Mouse (Mus musculus) lung, postnatal 10 days (tissue): Measurements from ENCODE around the gene Rps18.
"Not testable (repeated sequence)": the region's sequence is repeated elsewhere in the genome, so short reads cannot be mapped to it uniquely, and the experiment has no call there.

ENCODE experiments used
- DNase-seq: peaks from one replicate; pipeline ENCODE4 v3.0.0; 2021

The Rps18 gene

DNA sequence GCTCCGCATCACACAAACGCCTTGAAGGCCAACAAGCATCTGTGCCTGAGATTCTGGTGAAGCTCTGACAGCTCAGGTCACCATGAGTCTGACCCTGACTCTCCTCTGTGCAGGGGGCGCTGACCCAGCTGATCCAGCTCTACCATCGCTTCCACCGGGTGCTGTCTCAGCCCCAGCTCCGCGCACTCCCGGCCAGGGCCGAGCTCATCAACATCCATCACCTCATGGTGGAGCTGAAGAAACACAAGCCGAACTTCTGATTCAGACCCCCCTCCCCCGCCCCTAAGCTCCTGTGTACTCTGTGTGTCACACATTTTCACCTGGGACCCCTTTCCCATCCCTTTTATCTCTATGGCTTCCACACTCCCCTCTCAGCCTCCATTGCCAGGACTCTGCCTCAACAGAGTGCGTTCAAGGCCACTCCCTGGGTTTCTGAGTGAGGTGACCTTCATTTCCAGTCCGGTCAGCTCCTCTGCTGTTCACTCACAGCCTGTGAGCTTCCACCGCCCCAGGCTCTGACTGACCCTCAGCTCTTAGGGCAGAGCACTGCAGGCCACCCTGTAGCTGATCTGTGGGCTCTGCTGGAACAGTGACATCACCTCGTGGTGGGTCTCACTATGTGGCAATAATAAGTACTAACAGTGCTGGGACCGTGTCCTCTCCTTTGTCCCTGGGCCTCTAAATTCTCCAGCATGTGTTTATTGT is 10.2 kb upstream of the Rps18 start:
- no peak for DNase-seq

DNA sequence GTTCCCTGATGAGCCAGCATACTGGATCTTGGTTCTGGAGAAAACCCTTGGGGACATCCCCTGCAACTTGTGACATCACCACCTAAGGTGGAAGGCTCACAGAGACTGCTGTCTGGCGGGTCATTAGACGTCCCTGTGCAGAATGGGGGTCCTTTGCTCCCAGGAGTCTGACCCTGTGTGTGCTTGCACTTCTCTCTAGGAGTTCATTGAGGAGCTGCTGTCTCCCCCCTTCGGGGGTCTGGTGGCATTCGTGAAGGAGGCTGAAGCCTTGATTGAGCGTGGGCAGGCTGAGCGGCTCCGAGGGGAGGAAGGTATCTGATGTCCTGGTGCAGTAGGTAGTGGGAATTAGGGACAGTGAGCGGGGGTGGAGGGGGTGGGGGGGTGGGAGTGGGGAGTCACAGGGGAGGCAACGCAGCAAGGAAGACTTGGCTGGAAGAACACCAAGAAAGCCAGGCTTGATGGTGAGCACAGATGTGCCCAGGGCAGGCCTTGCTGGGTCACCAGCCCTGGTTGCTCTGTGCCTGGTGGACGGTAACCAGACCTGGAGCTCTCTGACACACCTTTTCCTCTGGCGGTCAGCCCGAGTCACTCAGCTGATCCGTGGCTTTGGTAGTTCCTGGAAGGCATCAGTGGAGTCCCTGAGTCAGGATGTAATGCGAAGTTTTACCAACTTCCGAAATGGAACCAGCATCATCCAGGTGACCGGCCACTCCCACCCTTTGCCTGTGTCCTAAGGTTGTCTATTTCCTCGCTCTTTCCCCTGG is 9.5 kb upstream of the Rps18 start:
- DNase-seq, result no peak

DNA sequence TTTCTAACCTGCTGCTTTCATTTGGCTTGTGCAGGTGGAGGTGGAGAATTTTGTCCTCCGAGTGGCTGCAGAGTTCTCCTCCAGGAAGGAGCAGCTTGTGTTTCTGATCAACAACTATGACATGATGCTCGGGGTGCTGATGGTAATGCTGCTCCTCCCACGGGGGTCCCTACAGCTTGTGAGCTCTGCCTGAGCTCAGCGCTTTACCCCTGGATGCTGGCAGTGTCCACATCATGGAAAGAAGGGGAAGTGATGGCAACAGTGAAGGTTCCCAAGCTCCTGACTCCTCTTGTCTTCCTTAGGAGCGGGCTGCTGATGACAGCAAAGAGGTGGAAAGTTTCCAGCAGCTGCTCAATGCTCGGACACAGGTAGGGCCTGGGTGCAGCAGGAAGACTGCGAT is 7.1 kb upstream of the Rps18 start:
- DNase-seq, result no peak

GRCm38 (mm10) chr17:33959948-33960347 is 4.1 kb upstream of the Rps18 start:
- no peak for DNase-seq

- no peak for DNase-seq
Measured at GRCm38 (mm10) chr17:33959135-33959534, 3.3 kb upstream of the Rps18 start.

DNA sequence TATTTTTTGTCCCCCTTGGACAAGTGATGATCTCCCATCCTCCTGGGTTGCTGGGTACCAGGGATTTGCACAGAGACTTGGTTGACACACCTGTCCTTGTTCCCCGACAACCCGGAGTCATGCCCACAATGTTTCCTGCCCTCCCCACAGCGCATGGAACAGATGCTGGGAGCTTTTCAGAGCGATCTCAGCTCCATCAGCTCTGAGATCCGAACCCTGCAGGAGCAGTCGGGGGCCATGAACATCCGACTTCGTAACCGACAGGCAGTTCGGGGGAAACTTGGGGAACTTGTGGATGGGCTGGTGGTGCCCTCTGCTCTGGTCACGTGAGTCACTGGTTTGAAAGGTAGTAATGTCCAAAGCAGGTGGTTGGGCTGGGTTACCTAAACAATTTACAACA is 2.6 kb upstream of the Rps18 start:
- no peak for DNase-seq

DNA sequence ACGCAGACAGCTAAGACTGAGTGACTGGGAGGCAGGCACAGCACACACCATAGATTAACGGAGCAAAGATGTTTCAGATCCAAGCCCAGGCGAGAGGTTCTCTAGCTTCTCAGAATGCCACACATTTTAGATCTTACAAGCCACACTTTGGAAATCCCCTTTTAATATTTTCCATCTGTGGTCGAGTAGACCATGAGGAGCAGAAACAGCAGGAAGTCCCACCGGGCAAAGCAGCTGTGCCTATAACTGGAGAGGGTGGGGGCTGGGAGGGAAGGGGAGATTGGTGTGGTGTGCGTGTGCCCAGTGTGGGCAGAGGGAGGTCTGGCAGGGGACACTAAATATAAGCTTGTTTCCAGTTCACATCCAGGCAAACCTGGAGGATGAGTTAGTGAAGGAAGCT is 1.7 kb upstream of the Rps18 start:
- DNase-seq, result no peak

DNA sequence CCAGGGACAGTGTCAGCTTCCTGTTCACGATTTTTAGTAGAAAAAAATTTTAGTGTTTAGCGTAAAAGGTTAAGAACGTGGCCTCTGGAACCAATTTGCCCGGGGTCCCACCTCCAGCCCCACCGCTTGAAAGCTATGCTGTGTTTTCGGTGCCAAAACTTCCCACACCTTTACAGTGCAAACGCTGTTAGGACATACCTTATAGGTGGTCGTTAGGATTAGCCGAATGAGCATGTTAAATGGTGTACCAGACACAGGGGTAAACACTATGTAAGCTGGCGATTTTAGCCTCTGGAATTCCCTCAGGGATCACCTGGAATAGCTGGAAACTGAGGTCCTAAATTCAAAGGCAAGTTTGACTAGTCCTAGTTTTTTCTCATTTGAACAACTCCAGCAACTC is 535 bp upstream of the Rps18 start:
- DNase-seq, result no peak

GRCm38 (mm10) chr17:33954646-33955554 is 901 bp downstream of the Rps18 start:
- peak; percentile 53 for DNase-seq

GRCm38 (mm10) chr17:33953961-33954565 is 1.7 kb downstream of the Rps18 start:
- DNase-seq, result no peak

DNA sequence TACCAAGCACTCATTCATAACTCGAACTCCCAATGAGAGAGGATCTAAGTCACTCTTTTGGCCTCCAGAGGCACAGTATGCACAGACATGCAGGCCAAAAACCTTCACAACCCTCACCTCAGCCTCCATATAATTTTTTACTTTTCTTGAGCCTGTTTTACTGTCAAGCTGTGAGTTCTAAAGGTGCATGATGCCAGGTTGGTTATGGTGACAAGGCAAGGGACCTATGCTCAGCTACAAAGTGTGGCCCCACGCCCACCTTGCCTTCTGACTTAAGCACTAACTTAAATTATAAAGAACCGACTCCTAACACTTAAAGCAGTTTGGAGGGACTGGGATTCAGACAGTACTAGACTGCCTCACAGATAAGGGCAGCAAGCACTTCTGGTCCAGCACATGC is 2.5 kb downstream of the Rps18 start:
- DNase-seq, result no peak

GRCm38 (mm10) chr17:33952879-33953278 is 2.9 kb downstream of the Rps18 start:
- no peak for DNase-seq

GRCm38 (mm10) chr17:33952015-33952414 is 3.8 kb downstream of the Rps18 start:
- not testable (repeated sequence) for DNase-seq

GRCm38 (mm10) chr17:33951021-33951946 is 4.5 kb downstream of the Rps18 start, which contains the start of gene B3galt4:
Gene B3galt4 (minus strand): TSS chr17:33951488.
- DNase-seq, result peak; percentile 91

GRCm38 (mm10) chr17:33950131-33950625 is 5.6 kb downstream of the Rps18 start:
- no peak for DNase-seq

DNA sequence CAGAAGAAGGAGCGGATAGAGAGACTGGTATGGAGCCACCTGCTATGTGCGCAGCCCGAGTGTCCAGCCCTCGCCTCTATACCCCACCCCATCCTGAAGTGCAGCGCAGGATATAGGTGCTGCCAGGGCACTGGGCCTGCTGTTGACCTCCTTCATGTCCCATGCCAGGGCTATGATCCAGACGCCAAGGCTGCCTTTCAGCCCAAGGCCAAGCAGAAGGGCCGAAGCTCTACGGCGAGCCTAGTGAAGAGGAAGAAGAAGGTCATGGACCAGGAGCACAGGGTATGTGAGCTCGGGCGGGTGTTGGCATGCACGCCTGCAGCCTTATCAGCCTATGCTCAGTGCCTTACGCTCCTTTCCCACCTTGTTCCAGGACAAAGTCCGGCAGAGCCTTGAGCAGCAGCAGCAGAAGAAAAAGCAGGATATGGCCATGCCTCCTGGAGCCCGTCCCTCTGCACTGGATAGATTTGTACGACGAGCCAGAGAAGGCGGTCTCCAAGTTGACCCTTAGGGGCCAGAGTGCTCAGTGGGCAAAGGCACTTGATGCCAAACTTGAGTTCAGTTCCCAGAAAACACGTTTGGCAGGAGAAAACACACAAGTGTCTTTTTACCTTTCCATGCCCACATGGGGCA is 6.8 kb downstream of the Rps18 start:
- DNase-seq, result no peak

- no peak for DNase-seq
Measured at GRCm38 (mm10) chr17:33948090-33948904, 7.5 kb downstream of the Rps18 start.

- DNase-seq, result no peak
Measured at GRCm38 (mm10) chr17:33947430-33948089, 8.2 kb downstream of the Rps18 start.

DNA sequence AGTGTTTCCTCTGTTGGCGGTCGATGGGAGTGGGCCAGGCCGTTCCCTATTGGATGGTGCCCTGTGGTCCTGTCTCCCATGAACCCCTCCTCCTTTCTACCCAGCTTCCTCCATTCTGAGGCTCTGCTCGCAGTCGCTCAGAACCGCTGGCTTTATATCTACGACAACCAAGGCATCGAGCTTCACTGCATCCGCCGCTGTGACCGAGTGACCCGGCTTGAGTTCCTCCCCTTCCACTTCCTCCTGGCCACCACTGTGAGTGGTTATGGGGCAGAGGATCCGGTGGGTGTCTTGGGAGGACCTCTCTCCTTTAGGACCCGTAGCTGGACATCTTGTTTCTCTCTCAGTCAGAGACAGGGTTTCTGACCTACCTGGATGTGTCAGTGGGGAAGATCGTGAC is 12.3 kb downstream of the Rps18 start:
- no peak for DNase-seq

GRCm38 (mm10) chr17:33941381-33941780 is 14.4 kb downstream of the Rps18 start:
- DNase-seq, result no peak
